Mouse (Mus musculus): ENCODE measurements at regions not wholly inside any gene's neighbourhood (a gene's known extent, or its start where the extent isn't known, plus 50 kb on each side); places are given as distances from the start of the nearest gene placed in this dataset.
A peak's percentile ranks its signal among the peaks of the same experiment; 100 is the strongest.

DNA sequence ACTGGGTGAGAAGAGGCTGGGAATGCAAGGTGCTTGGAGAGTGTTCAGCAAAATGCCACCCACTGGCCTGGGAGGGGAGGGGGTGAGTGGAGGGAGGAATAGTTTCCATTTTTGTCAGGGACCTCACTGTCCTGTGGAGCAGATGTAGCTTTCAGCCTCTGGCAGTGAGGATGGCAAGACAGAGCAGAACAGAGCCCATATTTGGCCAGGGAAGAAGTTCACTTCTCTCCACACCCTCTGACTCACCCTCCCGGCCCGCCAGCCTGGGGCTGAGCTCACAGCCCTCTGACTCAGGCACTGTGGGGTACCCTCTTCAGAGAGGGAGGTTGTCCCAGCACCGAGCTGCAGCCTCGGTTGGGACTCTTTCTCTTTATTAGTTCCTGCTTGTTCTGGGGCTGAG, 256.8 kb downstream of the 4933412E24Rik start:
- WGBS = 32% methylated on average over 4 of the region's 4 CpGs
- Histone ChIP-seq H3K4me1 (ENCODE audit: control insufficient read depth, insufficient read depth, insufficient read length, low read length) (no peaks in the 10 kb centered on the region; the same call in 1 of the 2 replicates), H3K4me3 (ENCODE audit: low read depth, low read length) (no peak overlapping the region), H3K36me3 (ENCODE audit: control insufficient read depth, insufficient read depth, low read length) (no peaks in the 10 kb centered on the region), H3K27ac (ENCODE audit: insufficient read depth, low read depth, low read length) (peak overlapping the region; percentile 50), H3K27me3 (ENCODE audit: control insufficient read depth, insufficient read depth, low read length) (no peaks in the 10 kb centered on the region)
- no peak for TF ChIP-seq CTCF (IDR thresholded peaks at IDR 0.05; ENCODE audit: extremely low read depth, insufficient read length, insufficient replicate concordance, low read depth, low read length)
- TF ChIP-seq POLR2A (IDR thresholded peaks at IDR 0.05; ENCODE audit: low read depth, low read length) = no peak

DNA sequence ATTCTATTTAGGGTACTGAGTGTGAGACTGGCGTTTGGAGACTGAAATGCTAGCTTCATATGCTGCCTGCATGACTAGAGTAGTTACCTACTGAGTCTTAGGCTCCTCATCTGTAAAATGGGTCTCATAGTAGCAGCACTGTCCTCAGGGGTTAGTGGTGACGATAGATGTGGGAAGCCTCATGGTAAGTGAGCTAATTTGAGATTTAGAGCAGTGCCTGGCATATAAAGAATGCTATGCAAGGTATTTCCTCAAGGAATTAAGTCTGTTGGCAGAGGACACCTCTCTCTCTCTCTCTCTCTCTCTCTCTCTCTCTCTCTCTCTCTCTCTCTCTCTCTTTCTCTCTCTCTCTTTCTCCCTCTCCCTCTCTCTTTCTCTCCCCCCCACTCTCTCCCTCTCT, 257.4 kb downstream of the 4933412E24Rik start:
- Histone ChIP-seq H3K36me3 (ENCODE audit: control insufficient read depth, insufficient read depth, low read length) (no peaks in the 10 kb centered on the region), H3K27me3 (ENCODE audit: control insufficient read depth, insufficient read depth, low read length) (no peaks in the 10 kb centered on the region), H3K27ac (ENCODE audit: insufficient read depth, low read depth, low read length) (peak overlapping the region; percentile 0; the same call in 1 of the 2 replicates), H3K4me1 (ENCODE audit: control insufficient read depth, insufficient read depth, insufficient read length, low read length) (no peaks in the 10 kb centered on the region; the same call in 1 of the 2 replicates), H3K4me3 (ENCODE audit: low read depth, low read length) (no peak overlapping the region)
- 79% methylated on average over 2 of the region's 2 CpGs for WGBS
- TF ChIP-seq POLR2A (IDR thresholded peaks at IDR 0.05; ENCODE audit: low read depth, low read length) (no peak), CTCF (IDR thresholded peaks at IDR 0.05; ENCODE audit: extremely low read depth, insufficient read length, insufficient replicate concordance, low read depth, low read length) (no peak)

DNA sequence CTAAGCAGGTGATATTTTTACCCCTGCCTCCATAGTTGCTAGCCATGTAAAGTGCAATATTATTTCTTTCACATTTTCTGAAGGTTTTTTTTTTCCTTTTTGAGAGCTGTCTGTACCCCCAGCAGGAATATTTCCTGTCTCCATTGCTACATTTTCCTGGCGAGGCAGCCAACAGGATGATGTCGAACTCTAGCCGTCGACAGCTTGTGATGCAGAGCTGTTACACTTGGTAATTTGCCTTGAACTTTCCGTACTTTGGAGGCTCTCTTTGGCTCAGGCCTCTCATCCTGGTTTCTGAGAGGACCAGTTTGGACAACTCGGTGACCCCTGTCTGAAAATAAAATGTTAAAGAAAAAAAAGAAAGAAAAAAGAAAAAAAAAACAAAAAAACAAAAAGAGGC, 260.3 kb downstream of the 4933412E24Rik start:
- Histone ChIP-seq H3K27ac (ENCODE audit: insufficient read depth, low read depth, low read length) (no peak overlapping the region), H3K4me3 (ENCODE audit: low read depth, low read length) (no peak overlapping the region), H3K27me3 (ENCODE audit: control insufficient read depth, insufficient read depth, low read length) (no peaks in the 10 kb centered on the region), H3K4me1 (ENCODE audit: control insufficient read depth, insufficient read depth, insufficient read length, low read length) (no peaks in the 10 kb centered on the region; the same call in 1 of the 2 replicates), H3K36me3 (ENCODE audit: control insufficient read depth, insufficient read depth, low read length) (no peaks in the 10 kb centered on the region)
- TF ChIP-seq CTCF (IDR thresholded peaks at IDR 0.05; ENCODE audit: extremely low read depth, insufficient read length, insufficient replicate concordance, low read depth, low read length) (no peak), POLR2A (IDR thresholded peaks at IDR 0.05; ENCODE audit: low read depth, low read length) (no peak)
- 69% methylated on average over 6 of the region's 6 CpGs for WGBS

DNA sequence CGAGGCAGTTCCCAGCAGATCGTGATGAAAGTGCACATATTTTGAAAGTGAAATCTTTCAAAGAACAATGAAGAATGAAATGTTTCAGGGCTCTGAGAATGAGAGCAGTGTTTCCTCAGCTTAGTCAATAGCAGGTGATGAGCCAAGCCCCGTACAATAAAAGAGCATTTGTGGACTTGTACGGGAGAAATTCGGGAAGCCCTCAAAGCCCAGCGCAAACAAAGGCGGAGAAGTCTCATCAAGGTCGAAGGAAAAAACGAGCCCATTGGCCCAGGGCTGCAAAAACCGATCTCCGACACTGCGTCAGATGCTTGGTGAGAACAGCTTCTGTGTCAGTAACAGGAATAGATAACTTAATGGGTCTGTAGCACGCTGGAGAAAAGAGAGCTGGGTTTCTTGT, 261.5 kb downstream of the 4933412E24Rik start:
- no peaks in the 10 kb centered on the region for H3K36me3 ChIP-seq (ENCODE audit: control insufficient read depth, insufficient read depth, low read length)
- H3K27me3 ChIP-seq (ENCODE audit: control insufficient read depth, insufficient read depth, low read length) = no peaks in the 10 kb centered on the region
- H3K4me3 ChIP-seq (ENCODE audit: low read depth, low read length) = peak overlapping the region; percentile 20
- H3K27ac ChIP-seq (ENCODE audit: insufficient read depth, low read depth, low read length) = no peak overlapping the region
- no peak for TF ChIP-seq CTCF (IDR thresholded peaks at IDR 0.05; ENCODE audit: extremely low read depth, insufficient read length, insufficient replicate concordance, low read depth, low read length)
- TF ChIP-seq POLR2A (IDR thresholded peaks at IDR 0.05; ENCODE audit: low read depth, low read length) = no peak
- no peaks in the 10 kb centered on the region; the same call in 1 of the 2 replicates for H3K4me1 ChIP-seq (ENCODE audit: control insufficient read depth, insufficient read depth, insufficient read length, low read length)
- WGBS = 25% methylated on average over 13 of the region's 13 CpGs

DNA sequence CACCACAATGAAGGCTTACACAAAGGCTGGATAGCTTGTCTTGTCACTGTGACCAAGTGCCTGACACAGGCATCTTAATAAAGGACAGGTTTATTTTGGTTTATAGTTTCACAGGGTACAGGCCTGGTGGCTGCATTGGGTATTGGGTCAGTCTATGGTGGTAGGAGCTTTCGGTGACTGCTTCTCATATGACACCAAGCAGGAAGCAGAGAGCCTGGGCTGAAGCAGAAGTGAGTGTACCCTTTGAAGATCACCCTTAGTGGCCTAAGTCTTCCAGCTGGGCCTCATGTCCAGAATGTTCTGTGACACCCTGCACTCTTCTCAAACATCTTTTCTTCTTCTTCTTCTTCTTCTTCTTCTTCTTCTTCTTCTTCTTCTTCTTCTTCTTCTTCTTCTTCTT, 264.1 kb downstream of the 4933412E24Rik start:
- peaks cover 2% of the 10 kb centered on the region; the same call in 1 of the 2 replicates for H3K4me1 ChIP-seq (ENCODE audit: control insufficient read depth, insufficient read depth, insufficient read length, low read length)
- no peaks in the 10 kb centered on the region for H3K27me3 ChIP-seq (ENCODE audit: control insufficient read depth, insufficient read depth, low read length)
- no peak for TF ChIP-seq CTCF (IDR thresholded peaks at IDR 0.05; ENCODE audit: extremely low read depth, insufficient read length, insufficient replicate concordance, low read depth, low read length)
- no peak for TF ChIP-seq POLR2A (IDR thresholded peaks at IDR 0.05; ENCODE audit: low read depth, low read length)
- H3K4me3 ChIP-seq (ENCODE audit: low read depth, low read length) = no peak overlapping the region
- H3K36me3 ChIP-seq (ENCODE audit: control insufficient read depth, insufficient read depth, low read length) = no peaks in the 10 kb centered on the region
- 89% methylated on average over 1 of the region's 1 CpGs for WGBS
- H3K27ac ChIP-seq (ENCODE audit: insufficient read depth, low read depth, low read length) = no peak overlapping the region

DNA sequence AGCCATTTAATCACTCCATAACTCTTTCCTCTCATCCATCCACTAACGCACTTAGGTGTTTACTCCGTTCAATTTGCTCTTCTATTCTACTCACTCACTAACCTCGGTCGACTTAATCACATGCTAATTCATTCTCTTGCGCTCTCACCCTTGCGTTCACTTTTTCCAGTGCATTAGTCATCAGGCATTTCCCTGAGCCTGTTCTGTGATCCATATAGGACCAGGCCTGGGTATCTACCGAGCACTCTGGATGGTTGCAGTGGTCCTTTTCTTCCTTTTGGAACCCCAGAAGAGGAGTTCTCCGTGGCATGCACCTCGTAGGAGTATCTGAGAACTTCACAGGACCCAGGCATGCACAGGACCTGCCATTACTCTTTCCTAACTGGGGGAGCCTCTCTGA, 270.1 kb downstream of the 4933412E24Rik start:
- Histone ChIP-seq H3K27me3 (ENCODE audit: control insufficient read depth, insufficient read depth, low read length) (no peaks in the 10 kb centered on the region), H3K36me3 (ENCODE audit: control insufficient read depth, insufficient read depth, low read length) (no peaks in the 10 kb centered on the region), H3K4me3 (ENCODE audit: low read depth, low read length) (no peak overlapping the region), H3K4me1 (ENCODE audit: control insufficient read depth, insufficient read depth, insufficient read length, low read length) (peaks cover 2% of the 10 kb centered on the region; the same call in 1 of the 2 replicates), H3K27ac (ENCODE audit: insufficient read depth, low read depth, low read length) (no peak overlapping the region)
- 91% methylated on average over 9 of the region's 9 CpGs for WGBS
- TF ChIP-seq CTCF (IDR thresholded peaks at IDR 0.05; ENCODE audit: extremely low read depth, insufficient read length, insufficient replicate concordance, low read depth, low read length) = no peak
- TF ChIP-seq POLR2A (IDR thresholded peaks at IDR 0.05; ENCODE audit: low read depth, low read length) = no peak

DNA sequence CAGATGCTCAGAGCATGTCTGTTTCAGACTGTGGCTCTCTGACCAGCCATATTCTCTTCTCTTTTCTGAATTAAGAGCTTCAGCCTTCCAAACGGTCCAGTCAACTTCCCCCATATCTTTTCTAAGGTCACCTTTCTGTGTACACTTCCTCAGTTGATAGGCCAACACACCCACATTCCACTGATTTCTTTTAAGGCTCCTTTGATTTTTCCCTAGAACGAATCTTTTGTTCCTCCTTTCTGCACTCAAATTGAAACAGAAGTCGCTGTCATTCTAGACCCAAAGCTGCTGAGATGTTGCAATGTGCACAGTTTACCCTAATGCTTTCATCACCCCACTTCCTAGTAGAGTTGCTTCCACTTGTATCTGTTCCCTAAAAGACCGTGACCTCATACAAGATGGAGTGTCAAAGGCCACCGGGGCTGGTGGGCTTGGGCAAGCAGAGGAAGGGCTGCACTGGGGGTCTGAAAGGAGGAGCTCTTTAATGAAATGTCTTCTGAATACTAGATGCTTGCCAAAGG, 271.9 kb downstream of the 4933412E24Rik start:
- H3K27ac ChIP-seq (ENCODE audit: insufficient read depth, low read depth, low read length) = 0 out of 2 replicates have a peak overlapping the region, but pooled peaks have one; percentile 3
- no peak overlapping the region for H3K4me3 ChIP-seq (ENCODE audit: low read depth, low read length)
- H3K27me3 ChIP-seq (ENCODE audit: control insufficient read depth, insufficient read depth, low read length) = no peaks in the 10 kb centered on the region
- no peaks in the 10 kb centered on the region for H3K36me3 ChIP-seq (ENCODE audit: control insufficient read depth, insufficient read depth, low read length)
- TF ChIP-seq CTCF (IDR thresholded peaks at IDR 0.05; ENCODE audit: extremely low read depth, insufficient read length, insufficient replicate concordance, low read depth, low read length) = no peak
- no peak for TF ChIP-seq POLR2A (IDR thresholded peaks at IDR 0.05; ENCODE audit: low read depth, low read length)
- H3K4me1 ChIP-seq (ENCODE audit: control insufficient read depth, insufficient read depth, insufficient read length, low read length) = peaks cover 2% of the 10 kb centered on the region; the same call in 1 of the 2 replicates
- WGBS = 38% methylated on average over 5 of the region's 5 CpGs

Data from small intestine, adult 2 months (tissue).